Mouse (Mus musculus) inflammation-experienced regulatory T-cells, adult 16 weeks (primary cell): ENCODE data around the gene Elf2. TPM values are rescaled to one million over a fixed set of nuclear protein-coding genes. Genes with fewer than 3 reads are reported as not detected.

ENCODE experiments used
- polyA plus RNA-seq: library from polyadenylated mRNA; unstranded; fragments of 100-300 nt; shearing (Covaris generic); gene quantifications from one replicate; pipeline ENCODE4 v1.2.1, GENCODE M21; 2017

Elf2 gene
- polyA plus RNA-seq: 85.3 TPM

DNA sequence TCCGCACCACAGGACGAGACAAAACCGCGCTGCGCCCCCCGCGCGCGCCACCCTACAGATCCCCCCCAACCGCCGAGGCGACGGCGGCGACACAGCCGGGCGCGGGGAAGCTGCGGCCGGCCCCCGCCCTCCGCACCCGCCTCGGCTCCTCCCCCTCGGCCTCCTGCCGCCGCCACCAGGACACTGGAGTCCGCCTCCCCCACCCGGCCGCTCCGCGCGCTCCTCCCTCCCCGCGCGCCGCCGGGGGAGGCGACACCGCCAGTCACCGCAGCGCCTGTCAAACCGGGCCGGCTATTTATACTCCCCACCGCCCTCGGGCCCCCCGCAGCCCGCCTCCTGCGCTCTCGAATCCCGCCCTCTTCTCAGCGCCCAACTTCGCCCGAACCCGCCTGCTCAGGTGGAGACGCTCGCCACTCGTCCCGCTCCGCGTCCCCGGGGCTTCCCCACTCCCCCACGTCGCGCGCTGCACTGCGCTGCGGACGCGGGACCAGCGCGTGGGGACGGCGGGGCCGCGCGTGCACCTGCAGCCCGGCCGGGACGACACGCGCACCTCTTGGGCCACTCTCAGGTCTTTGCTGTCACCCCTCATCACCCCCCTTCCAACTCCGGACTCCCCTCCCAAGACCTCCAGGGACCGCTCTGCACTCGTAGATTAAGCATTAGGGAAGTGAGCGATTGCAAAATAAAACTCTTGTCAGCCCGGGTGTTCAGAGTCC, at the start of gene Elf2:
Elf2 (minus strand) TSS at position 112 of the 716 bp plus-strand sequence.

GRCm38 (mm10) chr3:51224363-51225225, 115.9 kb downstream of the Elf2 start, which contains the start of gene Noct:
Noct (plus strand) TSS chr3:51224447.

Other genes with a start within 250 kb of the Elf2 start
- 2.3 TPM for gene Noct, start 116.2 kb downstream of the Elf2 start, polyA plus RNA-seq
- 2.8 TPM for gene Mgarp, start 56.1 kb upstream of the Elf2 start, polyA plus RNA-seq
- gene Ndufc1, start 68.3 kb upstream of the Elf2 start, polyA plus RNA-seq: 205 TPM
- gene Naa15, start 74.5 kb upstream of the Elf2 start, polyA plus RNA-seq: 84.4 TPM
- 30.6 TPM for gene Rab33b, start 143.3 kb upstream of the Elf2 start, polyA plus RNA-seq
- 11.3 TPM for gene Setd7, start 220.2 kb upstream of the Elf2 start, polyA plus RNA-seq